Mouse (Mus musculus) heart, embryonic 13.5 days (tissue): ENCODE measurements at regions not wholly inside any gene's neighbourhood (a gene's known extent, or its start where the extent isn't known, plus 50 kb on each side); places are given as distances from the start of the nearest gene placed in this dataset.

Experiments used
- ATAC-seq: fragments of 200-750 bp; cut with Nextera tagmentation; 2 replicates; pipeline ENCODE4 v1.8.0; 2017; ENCODE audit warnings: moderate TSS enrichment; ENCODE audit not compliant: insufficient number of reproducible peaks, low FRiP score, low TSS enrichment; ENCODE audit errors: extremely low read depth
- H3K27ac ChIP-seq: fragments of 300-500 bp; sonication (generic); replicated peaks from 2 replicates; pipeline ENCODE4 v1.5.1; 2015; ENCODE audit warnings: moderate library complexity, mild to moderate bottlenecking, inconsistent platforms
- H3K27me3 ChIP-seq: fragments of 300-500 bp; sonication (generic); replicated peaks from 2 replicates; pipeline ENCODE4 v1.6.1; 2015; ENCODE audit warnings: mild to moderate bottlenecking, inconsistent platforms
- H3K36me3 ChIP-seq: fragments of 300-500 bp; sonication (generic); 2 replicates; pipeline ENCODE4 v1.6.1; 2015; ENCODE audit warnings: mild to moderate bottlenecking, inconsistent platforms
- H3K4me1 ChIP-seq: fragments of 300-500 bp; sonication (generic); 2 replicates; pipeline ENCODE4 v1.6.1; 2015; ENCODE audit warnings: inconsistent platforms
- H3K4me2 ChIP-seq: fragments of 300-500 bp; sonication (generic); 2 replicates; pipeline ENCODE4 v1.6.1; 2015; ENCODE audit warnings: inconsistent platforms, mild to moderate bottlenecking, moderate library complexity
- H3K4me3 ChIP-seq: fragments of 300-500 bp; sonication (generic); 2 replicates; pipeline ENCODE4 v1.5.1; 2015; ENCODE audit warnings: moderate library complexity, mild to moderate bottlenecking, inconsistent platforms
- H3K9ac ChIP-seq: fragments of 300-500 bp; sonication (generic); 2 replicates; pipeline ENCODE4 v1.6.1; 2015; ENCODE audit warnings: inconsistent platforms, mild to moderate bottlenecking, moderate library complexity
- H3K9me3 ChIP-seq: fragments of 300-500 bp; sonication (generic); 2 replicates; pipeline ENCODE4 v1.6.1; 2016; ENCODE audit warnings: inconsistent platforms
- WGBS: fragments of 180-500 bp; shearing (Covaris S2); methylation state at CpG from one replicate; pipeline ENCODE4 v1.1.7; 2015; ENCODE audit warnings: mixed read lengths; 5-methylcytosine and 5-hydroxymethylcytosine counted together

- Histone ChIP-seq H3K27me3 (no peaks in the 10 kb centered on the region), H3K9me3 (no peaks in the 10 kb centered on the region)
These were observed 51.9 kb upstream of the Lgalsl start for GRCm38 (mm10) chr11:20882756-20883155.

DNA sequence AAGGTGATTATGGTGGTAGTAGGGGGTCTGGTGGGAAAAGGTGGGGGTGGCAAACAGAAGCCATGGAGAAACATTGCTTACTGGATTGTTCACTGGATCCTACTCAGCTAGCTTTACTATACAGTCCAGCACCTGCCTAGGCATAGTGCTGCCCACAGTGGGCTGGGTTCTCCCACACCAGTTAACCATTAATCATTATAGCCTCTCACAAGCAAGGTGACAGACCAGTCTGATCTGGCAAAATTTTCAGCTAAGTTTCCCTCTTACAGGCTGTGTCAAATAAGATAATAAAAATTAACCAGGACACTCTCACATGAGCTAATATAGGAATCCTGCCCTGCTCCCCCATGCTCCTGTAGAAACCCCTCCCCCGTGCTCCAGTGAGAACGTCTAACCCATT is 53.1 kb upstream of the Lgalsl start:
- ATAC-seq = no peak
- Histone ChIP-seq H3K4me1 (peaks cover 8% of the 10 kb centered on the region), H3K4me2 (no peak overlapping the region), H3K9me3 (no peaks in the 10 kb centered on the region), H3K36me3 (no peaks in the 10 kb centered on the region), H3K4me3 (no peak overlapping the region), H3K9ac (no peak overlapping the region), H3K27me3 (no peaks in the 10 kb centered on the region), H3K27ac (no peak overlapping the region)
- WGBS = 54% methylated on average over 2 of the region's 2 CpGs

More at GRCm38 (mm10) chr11:20882756-20883155, 51.9 kb upstream of the Lgalsl start:
- Histone ChIP-seq H3K36me3 (no peaks in the 10 kb centered on the region), H3K27ac (no peak overlapping the region), H3K9ac (no peak overlapping the region), H3K4me3 (no peak overlapping the region), H3K4me1 (peaks cover 15% of the 10 kb centered on the region), H3K4me2 (no peak overlapping the region)
- no peak for ATAC-seq
- WGBS = 38% methylated on average over 1 of the region's 1 CpGs

DNA sequence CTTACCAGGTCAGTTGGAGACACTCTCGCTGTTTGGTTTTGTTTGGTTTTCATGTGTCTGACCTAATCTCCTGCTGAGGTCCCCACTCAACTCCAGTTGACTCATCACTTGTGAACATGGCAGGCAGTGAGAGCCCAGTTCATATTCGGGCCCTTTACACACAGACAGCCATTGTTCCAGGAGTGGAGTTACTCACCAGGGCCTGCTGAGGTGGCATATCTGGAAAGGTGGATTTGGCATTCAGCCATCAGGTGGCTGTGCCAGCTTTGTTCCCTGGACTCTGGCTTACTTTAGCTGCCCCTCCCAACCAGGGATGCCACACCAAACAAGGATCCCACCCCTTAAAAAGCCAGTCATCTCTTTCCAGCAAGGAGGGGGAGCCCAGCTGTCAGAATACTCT is 56.2 kb upstream of the Lgalsl start:
- Histone ChIP-seq H3K4me3 (no peak overlapping the region), H3K9ac (no peak overlapping the region), H3K4me2 (no peak overlapping the region), H3K27me3 (0 out of 2 replicates have a peak, but pooled peaks cover 2% of the 10 kb centered on the region), H3K9me3 (no peaks in the 10 kb centered on the region), H3K4me1 (peaks cover 5% of the 10 kb centered on the region; the same call in 1 of the 2 replicates), H3K36me3 (no peaks in the 10 kb centered on the region), H3K27ac (no peak overlapping the region)
- WGBS = 61% methylated on average over 2 of the region's 2 CpGs
- ATAC-seq = no peak

DNA sequence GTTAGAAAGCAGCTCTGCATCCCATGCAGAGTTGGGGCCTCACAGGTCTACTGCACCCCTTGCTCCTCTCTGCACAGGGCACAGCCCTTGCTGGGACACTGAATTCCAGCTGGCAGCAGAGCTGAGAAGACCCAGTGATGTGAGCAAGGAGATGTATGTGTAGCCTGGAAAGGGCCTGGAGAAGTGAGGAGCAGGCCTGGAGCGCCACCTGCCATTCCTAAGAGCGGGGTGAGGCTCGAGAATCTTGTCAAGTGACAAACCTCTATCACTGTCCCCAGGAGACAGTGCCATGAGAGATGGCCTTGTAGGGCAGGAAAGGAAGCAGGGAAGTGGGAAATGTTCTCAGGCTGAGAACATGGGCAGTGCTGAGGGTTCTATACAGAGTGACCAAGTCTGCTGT is 59.6 kb upstream of the Lgalsl start:
- Histone ChIP-seq H3K4me3 (no peak overlapping the region), H3K36me3 (no peaks in the 10 kb centered on the region), H3K27me3 (0 out of 2 replicates have a peak, but pooled peaks cover 2% of the 10 kb centered on the region), H3K4me1 (peaks cover 5% of the 10 kb centered on the region; the same call in 1 of the 2 replicates), H3K27ac (no peak overlapping the region), H3K9me3 (no peaks in the 10 kb centered on the region), H3K9ac (no peak overlapping the region), H3K4me2 (no peak overlapping the region)
- 48% methylated on average over 3 of the region's 3 CpGs for WGBS
- no peak for ATAC-seq

- no peaks in the 10 kb centered on the region for H3K9me3 ChIP-seq
- no peak for ATAC-seq
- WGBS = 81% methylated on average over 10 of the region's 10 CpGs
These were observed 60.9 kb upstream of the Lgalsl start for GRCm38 (mm10) chr11:20891711-20892110.

DNA sequence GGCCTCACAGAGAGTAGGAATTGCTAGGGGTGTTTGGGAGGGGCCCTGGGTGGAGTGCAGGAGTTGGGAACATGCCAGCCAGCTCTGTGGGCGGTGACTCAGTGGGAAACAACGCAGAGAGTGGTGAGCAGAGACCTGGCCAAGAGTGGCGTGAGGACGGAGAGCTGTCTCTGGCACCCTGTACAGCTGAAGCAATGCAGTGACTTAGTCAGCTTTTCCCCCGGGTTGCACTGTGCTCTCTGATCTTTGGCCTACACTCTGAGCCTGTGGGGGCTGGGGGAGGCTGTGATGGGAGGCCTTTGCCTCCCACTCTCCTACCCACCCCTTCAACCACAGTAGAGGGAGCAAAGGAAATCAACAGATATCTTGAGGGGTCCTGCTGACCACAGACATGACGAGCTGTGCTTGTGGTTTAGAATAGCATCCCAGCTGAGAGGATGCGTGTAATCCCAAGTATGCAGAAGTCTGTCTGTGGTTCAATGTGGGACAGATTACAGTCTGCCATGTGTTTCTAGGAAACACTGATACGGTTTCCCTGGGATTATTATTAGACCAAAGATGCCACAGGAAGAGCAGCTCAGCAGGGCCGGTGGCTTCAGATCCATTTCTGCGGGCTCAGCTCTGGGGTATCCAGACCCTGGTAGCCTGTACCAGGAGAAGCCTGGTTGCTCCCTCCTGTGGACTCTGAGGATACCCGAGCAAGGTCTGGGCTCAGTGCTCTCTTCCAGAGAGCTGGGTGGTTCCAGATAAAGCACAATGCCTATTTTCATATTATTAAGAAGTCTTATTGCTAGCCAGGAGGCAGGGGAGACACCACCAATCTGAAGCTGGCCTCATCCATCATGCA is 65.6 kb upstream of the Lgalsl start:
- ATAC-seq = peak; percentile 60
- WGBS = 13% methylated on average over 11 of the region's 11 CpGs
- Histone ChIP-seq H3K9me3 (no peaks in the 10 kb centered on the region), H3K36me3 (no peaks in the 10 kb centered on the region), H3K4me1 (peaks cover 34% of the 10 kb centered on the region), H3K27ac (peak overlapping the region; percentile 94), H3K9ac (peak overlapping the region; percentile 29), H3K27me3 (no peaks in the 10 kb centered on the region), H3K4me2 (peak overlapping the region; percentile 39), H3K4me3 (no peak overlapping the region)

More at GRCm38 (mm10) chr11:20891711-20892110, 60.9 kb upstream of the Lgalsl start:
- no peak overlapping the region for H3K9ac ChIP-seq
- peaks cover 17% of the 10 kb centered on the region for H3K4me1 ChIP-seq
- no peak overlapping the region for H3K4me3 ChIP-seq
- H3K27ac ChIP-seq = no peak overlapping the region
- H3K27me3 ChIP-seq = 0 out of 2 replicates have a peak, but pooled peaks cover 2% of the 10 kb centered on the region
- H3K36me3 ChIP-seq = no peaks in the 10 kb centered on the region
- no peak overlapping the region for H3K4me2 ChIP-seq

- Histone ChIP-seq H3K9ac (no peak overlapping the region), H3K27me3 (no peaks in the 10 kb centered on the region), H3K4me1 (peaks cover 38% of the 10 kb centered on the region), H3K9me3 (no peaks in the 10 kb centered on the region), H3K27ac (peak overlapping the region; percentile 94; the same call in 1 of the 2 replicates), H3K36me3 (no peaks in the 10 kb centered on the region), H3K4me2 (no peak overlapping the region), H3K4me3 (no peak overlapping the region)
- ATAC-seq = no peak
- WGBS = 77% methylated on average over 7 of the region's 7 CpGs
These were observed 66.6 kb upstream of the Lgalsl start for GRCm38 (mm10) chr11:20897468-20897867.

DNA sequence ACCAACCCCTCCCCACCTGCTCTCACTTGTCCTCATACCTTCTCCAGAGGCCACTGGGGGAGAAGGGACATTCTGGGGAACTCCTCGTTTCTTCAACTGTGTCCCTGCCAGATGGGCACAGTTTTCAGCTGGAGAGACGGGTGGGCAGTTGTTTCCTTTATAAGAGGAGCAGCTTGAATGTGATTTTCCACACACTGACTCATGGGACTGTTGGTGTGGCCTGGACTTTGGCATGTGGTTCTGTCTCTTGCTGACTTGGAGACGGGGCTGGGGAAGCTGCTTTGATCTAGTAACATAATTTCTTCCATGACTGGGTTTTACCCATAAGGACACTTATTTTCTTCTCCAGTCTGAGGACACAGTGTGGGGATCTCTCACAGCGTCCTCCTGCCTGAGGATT is 67.7 kb upstream of the Lgalsl start:
- no peak overlapping the region for H3K4me3 ChIP-seq
- 66% methylated on average over 4 of the region's 4 CpGs for WGBS
- no peak overlapping the region for H3K4me2 ChIP-seq
- no peak for ATAC-seq
- no peaks in the 10 kb centered on the region for H3K9me3 ChIP-seq
- H3K27ac ChIP-seq = no peak overlapping the region
- H3K36me3 ChIP-seq = no peaks in the 10 kb centered on the region
- peaks cover 44% of the 10 kb centered on the region for H3K4me1 ChIP-seq
- no peaks in the 10 kb centered on the region for H3K27me3 ChIP-seq
- H3K9ac ChIP-seq = no peak overlapping the region

DNA sequence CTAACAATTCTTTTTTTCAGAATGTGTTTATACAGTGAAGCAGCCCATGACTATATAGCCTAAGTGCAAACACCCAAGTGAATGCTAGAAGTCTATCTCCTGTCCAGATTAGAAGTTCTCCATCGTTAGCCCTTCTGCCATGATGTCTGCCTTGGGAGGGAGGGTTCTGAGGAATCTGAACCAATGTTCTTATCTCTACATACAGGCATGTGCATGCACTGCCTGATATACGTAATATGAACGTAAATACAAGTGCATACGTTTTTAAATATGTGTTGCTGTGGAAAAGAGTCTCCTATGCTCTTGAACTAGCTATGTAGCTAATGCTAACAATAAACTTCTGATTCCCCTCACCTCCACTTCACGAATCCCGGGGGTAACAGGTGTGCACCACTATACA is 68.9 kb upstream of the Lgalsl start:
- no peaks in the 10 kb centered on the region for H3K36me3 ChIP-seq
- H3K4me1 ChIP-seq = peaks cover 45% of the 10 kb centered on the region
- no peaks in the 10 kb centered on the region for H3K9me3 ChIP-seq
- no peak for ATAC-seq
- WGBS = 63% methylated on average over 6 of the region's 6 CpGs
- no peak overlapping the region for H3K4me2 ChIP-seq
- H3K4me3 ChIP-seq = no peak overlapping the region
- H3K27me3 ChIP-seq = no peaks in the 10 kb centered on the region
- no peak overlapping the region for H3K27ac ChIP-seq
- no peak overlapping the region for H3K9ac ChIP-seq

DNA sequence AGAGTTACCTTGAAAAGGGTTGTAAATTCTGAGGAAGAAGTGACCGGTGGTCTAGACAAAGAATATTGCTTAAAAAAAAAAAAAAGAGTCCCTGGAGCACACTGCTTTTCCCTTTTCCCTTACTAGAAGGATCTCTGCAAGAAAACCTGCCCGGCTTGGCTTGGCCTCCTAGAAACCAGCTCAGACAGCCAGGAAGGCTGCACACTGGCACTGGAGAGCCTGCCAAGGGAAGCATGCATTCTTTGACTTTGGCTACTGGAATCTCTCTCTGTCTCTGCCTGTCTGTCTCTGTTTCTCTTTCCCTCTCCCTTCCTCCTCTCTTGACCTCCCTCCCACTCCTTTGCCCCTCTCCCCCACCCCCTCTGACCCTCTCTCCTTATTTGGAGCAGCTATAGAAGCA is 71.1 kb upstream of the Lgalsl start:
- no peak overlapping the region for H3K9ac ChIP-seq
- no peaks in the 10 kb centered on the region for H3K27me3 ChIP-seq
- no peak overlapping the region for H3K4me3 ChIP-seq
- H3K27ac ChIP-seq = no peak overlapping the region
- WGBS = 65% methylated on average over 2 of the region's 2 CpGs
- peaks cover 31% of the 10 kb centered on the region for H3K4me1 ChIP-seq
- ATAC-seq = no peak
- H3K9me3 ChIP-seq = no peaks in the 10 kb centered on the region
- no peaks in the 10 kb centered on the region for H3K36me3 ChIP-seq
- no peak overlapping the region for H3K4me2 ChIP-seq

DNA sequence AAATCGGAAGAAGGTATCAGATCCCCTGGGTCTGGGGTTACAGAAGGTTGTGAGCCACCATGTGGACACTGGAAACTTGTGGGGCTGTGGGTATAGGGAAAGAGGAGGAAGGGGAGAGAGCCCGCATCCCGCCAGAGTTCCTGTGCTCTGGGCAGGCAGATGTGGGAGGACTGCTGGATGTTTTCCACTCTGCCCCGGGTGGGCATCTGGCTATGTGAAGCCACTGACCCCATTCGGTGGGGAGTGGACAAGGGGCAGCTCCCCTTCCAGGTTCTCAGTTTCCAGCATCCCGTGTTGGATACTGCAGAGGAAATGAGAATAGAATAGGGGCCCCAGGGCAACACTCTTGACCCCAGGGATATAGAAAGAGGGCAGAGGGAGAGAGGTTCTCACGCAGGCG is 72.1 kb upstream of the Lgalsl start:
- H3K27me3 ChIP-seq = no peaks in the 10 kb centered on the region
- H3K9ac ChIP-seq = no peak overlapping the region
- H3K9me3 ChIP-seq = no peaks in the 10 kb centered on the region
- no peak overlapping the region for H3K4me3 ChIP-seq
- H3K27ac ChIP-seq = no peak overlapping the region
- no peak overlapping the region for H3K4me2 ChIP-seq
- ATAC-seq = no peak
- peaks cover 24% of the 10 kb centered on the region; the same call in 1 of the 2 replicates for H3K4me1 ChIP-seq
- 66% methylated on average over 8 of the region's 8 CpGs for WGBS
- no peaks in the 10 kb centered on the region for H3K36me3 ChIP-seq

DNA sequence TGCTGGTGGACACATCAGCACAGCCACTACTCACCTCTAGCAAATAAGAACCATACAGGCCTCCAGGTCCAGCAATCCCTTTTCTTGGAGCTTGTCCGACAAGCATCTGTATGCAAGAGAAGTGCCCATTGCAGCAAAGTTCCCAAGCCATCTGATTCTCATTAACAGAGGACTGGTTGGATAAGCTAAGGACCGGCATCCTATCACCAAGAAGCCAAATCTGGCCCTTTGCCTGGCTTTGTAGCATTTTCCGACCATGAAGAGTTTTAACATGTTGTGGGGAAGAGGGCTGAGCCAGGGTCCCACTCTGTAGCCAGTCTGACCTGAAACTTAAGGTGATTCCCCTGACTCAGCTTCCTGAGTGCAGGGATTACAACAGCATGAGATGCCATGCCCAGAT is 77.1 kb upstream of the Lgalsl start:
- Histone ChIP-seq H3K4me1 (0 out of 2 replicates have a peak, but pooled peaks cover 7% of the 10 kb centered on the region), H3K27ac (no peak overlapping the region), H3K36me3 (no peaks in the 10 kb centered on the region), H3K9me3 (no peaks in the 10 kb centered on the region), H3K4me2 (no peak overlapping the region), H3K4me3 (no peak overlapping the region), H3K9ac (no peak overlapping the region), H3K27me3 (no peaks in the 10 kb centered on the region)
- no peak for ATAC-seq
- 59% methylated on average over 3 of the region's 3 CpGs for WGBS
